10 mouse cellular contexts compared by ENCODE assay signal in genomic region chr2:71543948-71544347, GRCm38 (mm10). TPM values are rescaled to one million over a fixed set of nuclear protein-coding genes. Genes with fewer than 3 reads are reported as not detected.
DNase-seq lines count a peak whose midpoint lies in the region; ATAC-seq and TF ChIP-seq lines count a peak whose summit lies in the region.
"Had no signal": no experiment of that assay in that cellular context is flagged by ENCODE, and none has a peak within 500 bp of the region (broad histone marks: within the 10 kb centered on the region; RNA-seq: fewer than 3 reads in every experiment).

No protein-coding gene starts in this region.

- no peak for TF ChIP-seq CTCF in kidney, adult 2 months (conservative IDR thresholded peaks at IDR 0.05; ENCODE audit: insufficient read depth, insufficient read length, low read depth, low read length)

- DNase-seq in neural tube, embryonic 10.5 days (ENCODE audit: extremely low spot score, low spot score), result no peak
- no peak for DNase-seq in forebrain, embryonic 10.5 days (ENCODE audit: extremely low spot score, low spot score)
- DNase-seq in kidney, adult 2 months, result no peak
- no peak for DNase-seq in gastrocnemius, postnatal 36 days
- DNase-seq: lung, postnatal 14 days; right cerebral cortex, postnatal 14 days had no signal

- H3K27me3 ChIP-seq in neural tube, embryonic 12.5 days (replicated peaks), result peaks cover 90% of the 10 kb centered on the region
- peaks cover 97% of the 10 kb centered on the region for H3K27me3 ChIP-seq in forebrain, embryonic 10.5 days (ENCODE audit: poor library complexity, severe bottlenecking)
- H3K27me3 ChIP-seq in intestine, embryonic 15.5 days (replicated peaks), result peaks cover 86% of the 10 kb centered on the region
- peaks cover 93% of the 10 kb centered on the region for H3K27me3 ChIP-seq in stomach, embryonic 16.5 days (ENCODE audit: control insufficient read depth, insufficient read depth, low read length)
- peaks cover 39% of the 10 kb centered on the region for H3K27me3 ChIP-seq in kidney, adult 2 months (replicated peaks; ENCODE audit: control insufficient read depth, insufficient read depth, low read length)

- H3K9me3 ChIP-seq in neural tube, embryonic 12.5 days, result no peaks in the 10 kb centered on the region
- no peaks in the 10 kb centered on the region for H3K9me3 ChIP-seq in forebrain, embryonic 10.5 days
- no peaks in the 10 kb centered on the region for H3K9me3 ChIP-seq in intestine, embryonic 15.5 days
- no peaks in the 10 kb centered on the region for H3K9me3 ChIP-seq in stomach, embryonic 16.5 days (replicated peaks; ENCODE audit: control insufficient read depth, low read length)

- no peak overlapping the region for H3K9ac ChIP-seq in neural tube, embryonic 12.5 days
- H3K9ac ChIP-seq in intestine, embryonic 15.5 days, result no peak overlapping the region
- H3K9ac ChIP-seq in stomach, embryonic 16.5 days (ENCODE audit: low read length), result 0 out of 2 replicates have a peak overlapping the region, but pooled peaks have one; percentile 46

- 0 out of 2 replicates have a peak overlapping the region, but pooled peaks have one; percentile 5 for H3K4me3 ChIP-seq in neural tube, embryonic 12.5 days
- peak overlapping the region; percentile 72 for H3K4me3 ChIP-seq in forebrain, embryonic 10.5 days
- peak overlapping the region; percentile 44 for H3K4me3 ChIP-seq in intestine, embryonic 15.5 days (replicated peaks)
- H3K4me3 ChIP-seq in stomach, embryonic 16.5 days (replicated peaks; ENCODE audit: low read length), result peak overlapping the region; percentile 40
- no peak overlapping the region for H3K4me3 ChIP-seq in kidney, adult 2 months (ENCODE audit: insufficient read depth, low read depth, low read length)

- H3K36me3 ChIP-seq in neural tube, embryonic 12.5 days, result no peaks in the 10 kb centered on the region
- peaks cover 6% of the 10 kb centered on the region; the same call in 1 of the 2 replicates for H3K36me3 ChIP-seq in forebrain, embryonic 10.5 days (replicated peaks)
- no peaks in the 10 kb centered on the region for H3K36me3 ChIP-seq in intestine, embryonic 15.5 days
- no peaks in the 10 kb centered on the region for H3K36me3 ChIP-seq in stomach, embryonic 16.5 days (ENCODE audit: control insufficient read depth, insufficient read depth, low read length)
- H3K36me3 ChIP-seq in kidney, adult 2 months (ENCODE audit: control insufficient read depth, insufficient read depth, low read length), result no peaks in the 10 kb centered on the region

- TF ChIP-seq POLR2A in kidney, adult 2 months (IDR thresholded peaks at IDR 0.05; ENCODE audit: low read depth, low read length), result no peak

- H3K4me1 ChIP-seq in neural tube, embryonic 12.5 days, result peaks cover 35% of the 10 kb centered on the region
- H3K4me1 ChIP-seq in forebrain, embryonic 10.5 days, result peaks cover 91% of the 10 kb centered on the region
- peaks cover 36% of the 10 kb centered on the region for H3K4me1 ChIP-seq in intestine, embryonic 15.5 days (replicated peaks)
- peaks cover 22% of the 10 kb centered on the region for H3K4me1 ChIP-seq in stomach, embryonic 16.5 days (ENCODE audit: control insufficient read depth, insufficient read depth, low read length)
- H3K4me1 ChIP-seq in kidney, adult 2 months (ENCODE audit: control insufficient read depth, insufficient read depth, low read length), result 0 out of 2 replicates have a peak, but pooled peaks cover 3% of the 10 kb centered on the region

- H3K4me2 ChIP-seq in neural tube, embryonic 12.5 days (replicated peaks), result peak overlapping the region; percentile 98
- H3K4me2 ChIP-seq in intestine, embryonic 15.5 days (replicated peaks), result peak overlapping the region; percentile 7
- no peak overlapping the region for H3K4me2 ChIP-seq in stomach, embryonic 16.5 days (ENCODE audit: low read depth, low read length)

- ATAC-seq in neural tube, embryonic 12.5 days (ENCODE audit: low FRiP score, low read depth), result no peak
- ATAC-seq in intestine, embryonic 15.5 days, result no peak
- no peak for ATAC-seq in stomach, embryonic 16.5 days (ENCODE audit: insufficient read depth, low FRiP score)

- no peak overlapping the region for H3K27ac ChIP-seq in neural tube, embryonic 12.5 days
- H3K27ac ChIP-seq in forebrain, embryonic 10.5 days, result peak overlapping the region; percentile 86
- no peak overlapping the region for H3K27ac ChIP-seq in intestine, embryonic 15.5 days
- no peak overlapping the region for H3K27ac ChIP-seq in stomach, embryonic 16.5 days (ENCODE audit: low read length)
- no peak overlapping the region for H3K27ac ChIP-seq in kidney, adult 2 months (ENCODE audit: insufficient read depth, low read depth, low read length)

- intact Hi-C loops in gastrocnemius, postnatal 36 days (cut with DNase I), result loop anchor here (2.0 to 10.0 kb wide), 2 partner anchors 13 to 1731 kb away; partner anchors contain the start of gene Sp9

- 2% methylated on average over 20 of the region's 20 CpGs for WGBS in neural tube, embryonic 12.5 days
- under 1% methylated on average over 20 of the region's 20 CpGs for WGBS in forebrain, embryonic 10.5 days
- 2% methylated on average over 20 of the region's 20 CpGs for WGBS in intestine, embryonic 15.5 days
- 2% methylated on average over 20 of the region's 20 CpGs for WGBS in stomach, embryonic 16.5 days
- WGBS in kidney, adult 2 months, result 7% methylated on average over 20 of the region's 20 CpGs

RNA-seq across cellular contexts. Expression of gene Dlx2, which starts 2.6 kb away (rescaled TPM):
- 1.4 and 1.6 TPM in 2 replicates for polyA plus RNA-seq in neural tube, embryonic 12.5 days (2016; fragmentation: Nextera tagmentation; extraction: Ambion mirVana)
- polyA plus RNA-seq in forebrain, embryonic 10.5 days (2016; fragmentation: Nextera tagmentation; extraction: Ambion mirVana), result 15.5 and 17.8 TPM in 2 replicates
- 3.2 and 4.7 TPM in 2 replicates for polyA plus RNA-seq in intestine, embryonic 15.5 days (2015; fragmentation: Nextera tagmentation; extraction: Ambion mirVana)
- polyA plus RNA-seq in stomach, embryonic 16.5 days (2015; fragmentation: Nextera tagmentation; extraction: Ambion mirVana), result 2.2 and 2.4 TPM in 2 replicates
- polyA plus RNA-seq in kidney, adult 2 months (2012; rRNA removed), result not detected in 2 replicates
- not detected for total RNA-seq in gastrocnemius, postnatal 36 days (2021)
- total RNA-seq: common myeloid progenitor, adult 5-6 weeks had no signal

RNA-seq across cellular contexts. Expression of gene Dlx1, which starts 16.0 kb away (rescaled TPM):
- 1.2 and 1.6 TPM in 2 replicates for polyA plus RNA-seq in neural tube, embryonic 12.5 days (2016; fragmentation: Nextera tagmentation; extraction: Ambion mirVana)
- 32.5 and 32.9 TPM in 2 replicates for polyA plus RNA-seq in forebrain, embryonic 10.5 days (2016; fragmentation: Nextera tagmentation; extraction: Ambion mirVana)
- 7.1 and 7.8 TPM in 2 replicates for polyA plus RNA-seq in intestine, embryonic 15.5 days (2015; fragmentation: Nextera tagmentation; extraction: Ambion mirVana)
- polyA plus RNA-seq in stomach, embryonic 16.5 days (2015; fragmentation: Nextera tagmentation; extraction: Ambion mirVana), result 7.3 and 11.6 TPM in 2 replicates
- polyA plus RNA-seq in kidney, adult 2 months (2012; rRNA removed), result 0.16 TPM in 1 of 2 replicates, not detected in the other
- total RNA-seq in gastrocnemius, postnatal 36 days (2021), result not detected
- total RNA-seq: common myeloid progenitor, adult 5-6 weeks had no signal
